Mouse (Mus musculus) testis, adult 2 months (tissue): ENCODE results near the gene Cubn.

Experiments
- CTCF ChIP-seq: fragments of 200-500 bp; IDR thresholded peaks from 2 replicates; pipeline ENCODE4 v1.5.1; 2012; ENCODE audit warnings: low read depth, mild to moderate bottlenecking, inconsistent platforms, low read length, moderate library complexity; ENCODE audit not compliant: control insufficient read depth, insufficient read depth, insufficient replicate concordance
- POLR2A ChIP-seq: fragments of 200-500 bp; IDR thresholded peaks from 2 replicates; pipeline ENCODE4 v1.6.1; 2012; ENCODE audit warnings: low read depth, mild to moderate bottlenecking, inconsistent platforms, low read length, moderate library complexity; ENCODE audit not compliant: control insufficient read depth

DNA sequence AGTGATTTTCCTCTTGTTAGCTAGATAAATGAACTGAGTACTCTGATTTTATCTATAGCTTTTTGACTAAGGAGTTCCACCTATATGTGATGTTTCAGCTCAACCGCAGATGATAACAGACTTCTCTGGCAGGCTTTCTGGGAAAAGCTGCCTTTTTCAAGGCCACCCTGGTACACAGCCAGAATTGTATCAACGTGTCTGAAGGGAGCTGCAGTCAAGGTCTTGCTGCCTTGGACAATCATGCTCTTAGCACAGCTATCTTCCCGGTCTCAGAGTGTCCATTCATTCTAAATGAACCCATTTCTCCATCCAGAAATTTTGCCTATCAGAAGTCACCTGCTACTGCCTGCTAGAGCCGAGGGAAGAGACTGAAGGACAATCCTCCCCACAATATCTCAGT lies 35.9 kb upstream of the Cubn start:
- TF ChIP-seq CTCF (no peak), POLR2A (no peak)
